Comparison of ENCODE assay signal across 9 mouse cellular contexts in the genomic region with DNA sequence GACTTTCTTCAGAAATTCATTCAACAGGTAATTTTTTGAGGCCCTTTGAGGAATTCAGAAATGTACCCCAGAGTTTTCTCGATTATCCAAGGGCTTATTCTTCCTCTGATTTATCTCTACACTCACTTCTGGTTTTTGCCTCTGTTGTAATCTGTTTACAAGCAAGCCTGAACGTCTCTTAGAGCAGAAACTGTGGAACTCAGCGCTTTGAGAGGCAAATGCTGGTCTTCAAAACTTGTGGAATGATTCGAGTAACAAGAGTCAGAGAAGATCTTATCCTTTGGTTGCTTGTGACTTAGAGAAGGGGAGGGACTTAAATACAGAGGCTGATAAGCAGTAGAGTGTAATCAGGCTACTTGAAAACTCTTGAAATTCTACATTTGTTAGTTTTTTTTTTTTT. TPM values are rescaled to one million over a fixed set of nuclear protein-coding genes. Genes with fewer than 3 reads are reported as not detected.
DNase-seq lines count a peak whose midpoint lies in the region; ATAC-seq and TF ChIP-seq lines count a peak whose summit lies in the region.
"Had no signal": no experiment of that assay in that cellular context is flagged by ENCODE, and none has a peak within 500 bp of the region (broad histone marks: within the 10 kb centered on the region; RNA-seq: fewer than 3 reads in every experiment).

No protein-coding gene starts in this region.

- no peak for DNase-seq in heart, postnatal 10 days
- DNase-seq in CH12.LX (ENCODE audit: extremely low read depth), result no peak
- DNase-seq in urinary bladder, postnatal 25 days (ENCODE audit: low spot score), result no peak
- no peak for DNase-seq in layer of hippocampus, adult 9-10 months (ENCODE audit: low spot score)
- DNase-seq in cerebellum, adult 9-11 months, result no peak

- TF ChIP-seq POLR2A in CH12.LX (IDR thresholded peaks at IDR 0.05; ENCODE audit: low read depth, low read length), result no peak

- peaks cover 6% of the 10 kb centered on the region for H3K4me1 ChIP-seq in heart, embryonic 11.5 days (ENCODE audit: control insufficient read depth, insufficient read depth, low read length)
- H3K4me1 ChIP-seq in CH12.LX (ENCODE audit: control insufficient read depth in 1 of 2, insufficient read depth in 2 of 2), result peaks cover 0 to 24% of the 10 kb centered on the region in 2 experiments
- H3K4me1 ChIP-seq in forebrain, embryonic 12.5 days, result peaks cover 29% of the 10 kb centered on the region
- peaks cover 26% of the 10 kb centered on the region for H3K4me1 ChIP-seq in liver, embryonic 15.5 days (replicated peaks)

- no peaks in the 10 kb centered on the region for H3K9me3 ChIP-seq in heart, embryonic 11.5 days (replicated peaks; ENCODE audit: control insufficient read depth, low read length)
- no peaks in the 10 kb centered on the region for H3K9me3 ChIP-seq in CH12.LX (replicated peaks; ENCODE audit: low read length)
- no peaks in the 10 kb centered on the region for H3K9me3 ChIP-seq in forebrain, embryonic 12.5 days
- H3K9me3 ChIP-seq in liver, embryonic 15.5 days (replicated peaks), result no peaks in the 10 kb centered on the region

- TF ChIP-seq EP300 in CH12.LX (IDR thresholded peaks at IDR 0.05; ENCODE audit: low read length), result no peak

- in situ Hi-C loops in CH12.LX (cut with MboI; ENCODE audit: low pct_ligation_motif_present, low pct_unique_long_range_greater_than_20kb, low sequenced_read_pairs), result loop anchor here (10.0 to 25.0 kb wide), 2 partner anchors 389 to 776 kb away; partner anchors contain the start of gene Umps

- dilution Hi-C loops in CH12.LX (cut with MboI; ENCODE audit: extremely low pct_ligation_motif_present, extremely low pct_unique_long_range_greater_than_20kb, low sequenced_read_pairs), result no loop called here

- ATAC-seq in heart, embryonic 11.5 days (replicated peaks; ENCODE audit: insufficient number of reproducible peaks, low FRiP score, low TSS enrichment), result no peak
- ATAC-seq in forebrain, embryonic 12.5 days (ENCODE audit: low FRiP score), result no peak
- no peak for ATAC-seq in liver, embryonic 15.5 days (ENCODE audit: insufficient read depth)

- TF ChIP-seq RAD21 in CH12.LX (IDR thresholded peaks at IDR 0.05; ENCODE audit: low read depth, low read length), result no peak

- peak overlapping the region; percentile 80 for H3K4me2 ChIP-seq in heart, embryonic 11.5 days
- peak overlapping the region; percentile 70 for H3K4me2 ChIP-seq in CH12.LX (ENCODE audit: insufficient read depth, low read depth, poor library complexity, severe bottlenecking)
- H3K4me2 ChIP-seq in forebrain, embryonic 12.5 days, result peak overlapping the region; percentile 95
- peak overlapping the region; percentile 96 for H3K4me2 ChIP-seq in liver, embryonic 15.5 days

- no peak overlapping the region for H3K27ac ChIP-seq in heart, embryonic 11.5 days (ENCODE audit: low read depth, low read length)
- no peak overlapping the region for H3K27ac ChIP-seq in CH12.LX (ENCODE audit: insufficient read depth, low read depth)
- no peak overlapping the region for H3K27ac ChIP-seq in forebrain, embryonic 12.5 days
- H3K27ac ChIP-seq in liver, embryonic 15.5 days (replicated peaks), result peak overlapping the region; percentile 87

- H3K36me3 ChIP-seq in heart, embryonic 11.5 days (ENCODE audit: control insufficient read depth, insufficient read depth, low read length), result no peaks in the 10 kb centered on the region
- H3K36me3 ChIP-seq in CH12.LX (replicated peaks in 1 of 2; ENCODE audit: control insufficient read depth in 1 of 2, insufficient read depth in 1 of 2, low read length in 1 of 2), result peaks cover 0 to 3% of the 10 kb centered on the region in 2 experiments
- H3K36me3 ChIP-seq in forebrain, embryonic 12.5 days (replicated peaks), result no peaks in the 10 kb centered on the region
- no peaks in the 10 kb centered on the region for H3K36me3 ChIP-seq in liver, embryonic 15.5 days (replicated peaks)

- H3K4me3 ChIP-seq in heart, embryonic 11.5 days (ENCODE audit: low read depth, low read length), result peak overlapping the region; percentile 84
- H3K4me3 ChIP-seq in CH12.LX (replicated peaks in 1 of 3; ENCODE audit: low read depth in 2 of 3, low read length in 2 of 3, poor library complexity in 1 of 3), result peak overlapping the region; percentile 84 to 99 (median 87)
- peak overlapping the region; percentile 96 for H3K4me3 ChIP-seq in forebrain, embryonic 12.5 days (replicated peaks)
- peak overlapping the region; percentile 92 for H3K4me3 ChIP-seq in liver, embryonic 15.5 days (replicated peaks)

- TF ChIP-seq CTCF in CH12.LX (conservative IDR thresholded peaks at IDR 0.05 in 1 of 2, IDR thresholded peaks at IDR 0.05 in 1 of 2; ENCODE audit: low read depth in 2 of 2, low read length in 2 of 2), result no peak

- H3K9ac ChIP-seq in heart, embryonic 11.5 days (ENCODE audit: low read depth, low read length), result peak overlapping the region; percentile 86
- H3K9ac ChIP-seq in CH12.LX (ENCODE audit: insufficient read depth, low read depth), result peak overlapping the region; percentile 100
- H3K9ac ChIP-seq in forebrain, embryonic 12.5 days, result peak overlapping the region; percentile 95
- peak overlapping the region; percentile 98 for H3K9ac ChIP-seq in liver, embryonic 15.5 days

- H3K79me2 ChIP-seq in CH12.LX (replicated peaks; ENCODE audit: control insufficient read depth, extremely low read depth, insufficient read depth, poor library complexity, severe bottlenecking), result peaks cover 3% of the 10 kb centered on the region; the same call in 1 of the 2 replicates

- 18% methylated on average over 4 of the region's 4 CpGs for WGBS in heart, embryonic 11.5 days (ENCODE audit: insufficient replicate concordance)
- WGBS in forebrain, embryonic 12.5 days, result 33% methylated on average over 4 of the region's 4 CpGs
- 7% methylated on average over 4 of the region's 4 CpGs for WGBS in liver, embryonic 15.5 days (ENCODE audit: insufficient replicate concordance)

- intact Hi-C loops in heart, postnatal 10 days (cut with DNase I), result no loop called here

- H3K27me3 ChIP-seq in heart, embryonic 11.5 days (ENCODE audit: control insufficient read depth, insufficient read depth, low read length), result no peaks in the 10 kb centered on the region
- no peaks in the 10 kb centered on the region for H3K27me3 ChIP-seq in CH12.LX (replicated peaks)
- H3K27me3 ChIP-seq in forebrain, embryonic 12.5 days, result no peaks in the 10 kb centered on the region
- no peaks in the 10 kb centered on the region for H3K27me3 ChIP-seq in liver, embryonic 15.5 days
- H3K27me3 ChIP-seq: Patski had no signal

TF ChIP-seq in CH12.LX, 34 proteins besides CTCF, POLR2A, EP300 and RAD21:
- TF ChIP-seq JUND (conservative IDR thresholded peaks at IDR 0.05; ENCODE audit: low read depth, low read length) (no peak), E2F4 (IDR thresholded peaks at IDR 0.05; ENCODE audit: insufficient replicate concordance, low read depth, low read length) (no peak), ETS1 (conservative IDR thresholded peaks at IDR 0.05; ENCODE audit: low read depth, low read length) (no peak), ELF1 (IDR thresholded peaks at IDR 0.05; ENCODE audit: low read depth, low read length) (no peak), CHD1 (IDR thresholded peaks at IDR 0.05; ENCODE audit: low read depth, low read length) (no peak), SIN3A (IDR thresholded peaks at IDR 0.05; ENCODE audit: low read length) (no peak)
TF ChIP-seq in CH12.LX: peak in this region for 0.

RNA-seq across cellular contexts. Expression of gene Osbpl11, which starts 1.3 kb away (rescaled TPM):
- 15.1 and 17.2 TPM in 2 replicates for polyA plus RNA-seq in heart, embryonic 11.5 days (2014; fragmentation: Nextera tagmentation; extraction: Ambion mirVana)
- total RNA-seq in heart, postnatal 10 days (2021), result 10 to 100 TPM; 23.4 to 27.3 TPM
- total RNA-seq in CH12.LX (2012; rRNA removed) (12.9 and 13.8 TPM in 2 replicates), CH12.LX (2014; rRNA removed) (10.5 and 10.8 TPM in 2 replicates)
- 11.4 and 12.1 TPM in 2 replicates for polyA plus RNA-seq in CH12.LX (2012; ENCODE audit: insufficient read length, low read depth)
- polyA plus RNA-seq in forebrain, embryonic 12.5 days (2016; fragmentation: Nextera tagmentation; extraction: Ambion mirVana), result 24.1 and 27.8 TPM in 2 replicates
- polyA plus RNA-seq in liver, embryonic 15.5 days (2015; fragmentation: Nextera tagmentation; extraction: Ambion mirVana), result 5.6 and 5.7 TPM in 2 replicates
